Mouse (Mus musculus): ENCODE results near the gene Ache. TPM values are rescaled to one million over a fixed set of nuclear protein-coding genes. Genes with fewer than 3 reads are reported as not detected.

The Ache gene
- polyA plus RNA-seq, 1 experiment = 5.1 TPM

DNA sequence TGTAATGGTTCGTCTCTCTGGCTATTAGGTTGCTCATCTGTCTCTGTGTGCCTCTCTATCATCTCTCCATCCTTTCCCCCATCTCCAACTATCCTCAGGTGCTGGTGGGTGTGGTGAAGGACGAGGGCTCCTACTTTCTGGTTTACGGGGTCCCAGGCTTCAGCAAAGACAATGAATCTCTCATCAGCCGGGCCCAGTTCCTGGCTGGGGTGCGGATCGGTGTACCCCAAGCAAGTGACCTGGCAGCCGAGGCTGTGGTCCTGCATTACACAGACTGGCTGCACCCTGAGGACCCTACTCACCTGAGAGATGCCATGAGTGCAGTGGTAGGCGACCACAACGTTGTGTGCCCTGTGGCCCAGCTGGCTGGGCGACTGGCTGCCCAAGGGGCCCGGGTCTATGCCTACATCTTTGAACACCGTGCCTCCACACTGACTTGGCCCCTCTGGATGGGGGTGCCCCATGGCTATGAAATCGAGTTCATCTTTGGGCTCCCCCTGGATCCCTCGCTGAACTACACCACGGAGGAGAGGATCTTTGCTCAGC, 4.1 kb downstream of the Ache start:
- 72% methylated on average over 15 of the region's 15 CpGs for WGBS
- Histone ChIP-seq H3K27ac (ENCODE audit: insufficient read depth, low read depth, low read length) (no peak overlapping the region), H3K36me3 (ENCODE audit: control insufficient read depth, insufficient read depth, low read length) (peaks cover 13% of the 10 kb centered on the region), H3K4me3 (ENCODE audit: low read depth, low read length) (peak overlapping the region; percentile 7; the same call in 1 of the 2 replicates), H3K4me1 (ENCODE audit: control insufficient read depth, insufficient read depth, insufficient read length, low read length) (peaks cover 42% of the 10 kb centered on the region), H3K27me3 (ENCODE audit: control insufficient read depth, insufficient read depth, low read length) (peaks cover 21% of the 10 kb centered on the region)
- TF ChIP-seq POLR2A (IDR thresholded peaks at IDR 0.05; ENCODE audit: low read depth, low read length) (no peak), CTCF (IDR thresholded peaks at IDR 0.05; ENCODE audit: extremely low read depth, insufficient read length, insufficient replicate concordance, low read depth, low read length) (no peak)

DNA sequence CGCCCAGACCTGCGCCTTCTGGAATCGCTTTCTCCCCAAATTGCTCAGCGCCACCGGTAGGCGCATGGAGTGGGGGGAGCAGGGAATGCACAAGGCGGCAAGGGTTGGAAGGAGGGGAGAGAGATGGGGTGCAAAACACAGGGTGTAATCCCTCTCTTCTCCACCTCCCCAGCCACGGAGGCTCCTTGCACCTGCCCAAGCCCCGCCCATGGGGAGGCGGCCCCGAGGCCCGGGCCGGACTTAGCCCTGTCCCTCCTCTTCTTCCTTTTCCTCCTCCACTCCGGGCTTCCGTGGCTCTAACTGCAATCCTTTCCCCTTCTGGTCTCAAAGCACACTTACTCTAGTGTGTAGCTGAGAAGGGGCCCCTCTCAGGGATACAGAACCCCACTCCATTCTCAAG, 6.0 kb downstream of the Ache start:
- WGBS = under 1% methylated on average over 15 of the region's 15 CpGs
- peak overlapping the region; percentile 84 for H3K4me3 ChIP-seq (ENCODE audit: low read depth, low read length)

DNA sequence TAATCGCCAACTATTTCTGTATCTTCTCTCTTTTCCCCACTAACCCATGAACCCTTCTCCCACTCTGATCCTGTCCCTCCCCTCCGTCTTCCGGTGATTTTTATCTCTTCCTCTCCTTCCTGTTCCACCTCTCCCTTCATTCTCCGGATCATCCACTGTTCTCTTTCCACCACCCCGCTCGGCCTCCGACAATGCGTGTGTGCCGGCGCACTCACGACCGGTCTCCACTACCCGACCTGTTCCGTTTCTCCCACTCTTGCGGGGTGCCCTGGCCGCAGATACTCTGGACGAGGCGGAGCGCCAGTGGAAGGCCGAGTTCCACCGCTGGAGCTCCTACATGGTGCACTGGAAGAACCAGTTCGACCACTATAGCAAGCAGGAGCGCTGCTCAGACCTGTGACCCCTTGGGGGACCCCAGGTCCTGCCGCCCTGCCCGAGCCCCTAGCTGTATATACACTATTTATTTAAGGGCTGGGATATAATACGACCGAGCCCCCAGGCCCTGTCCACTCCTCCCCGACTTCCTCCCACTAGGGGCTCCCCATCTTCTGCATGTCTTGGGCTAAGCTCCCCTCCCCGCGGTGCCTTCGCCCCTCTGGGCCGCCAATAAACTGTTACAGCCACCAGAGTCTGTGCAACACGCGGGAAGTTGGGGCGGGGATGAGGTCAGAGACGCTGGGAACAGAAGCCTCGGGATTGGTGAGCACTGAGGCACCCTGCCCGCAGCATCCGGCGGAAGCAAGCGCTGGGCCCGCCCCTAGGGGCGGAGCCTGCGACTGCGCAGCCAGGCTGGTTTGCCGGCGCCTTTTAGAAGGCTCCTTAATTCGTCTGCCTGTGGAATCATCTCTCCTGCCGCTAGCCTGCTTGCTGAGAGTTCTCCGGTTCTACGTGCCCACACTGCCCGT, 6.8 kb downstream of the Ache start, which contains the start of gene Ufsp1:
TSS of gene Ufsp1 (plus strand) at position 791 of the 905 bp plus-strand sequence.
- Histone ChIP-seq H3K4me1 (ENCODE audit: control insufficient read depth, insufficient read depth, insufficient read length, low read length) (peaks cover 26% of the 10 kb centered on the region), H3K27ac (ENCODE audit: insufficient read depth, low read depth, low read length) (peak within 1 kb of the TSS; percentile 94), H3K27me3 (ENCODE audit: control insufficient read depth, insufficient read depth, low read length) (0 out of 2 replicates have a peak, but pooled peaks cover under 1% of the 10 kb centered on the region), H3K36me3 (ENCODE audit: control insufficient read depth, insufficient read depth, low read length) (peaks cover 39% of the 10 kb centered on the region), H3K4me3 (ENCODE audit: low read depth, low read length) (peak within 1 kb of the TSS; percentile 84)
- TF ChIP-seq CTCF (IDR thresholded peaks at IDR 0.05; ENCODE audit: extremely low read depth, insufficient read length, insufficient replicate concordance, low read depth, low read length) = no peak
- TF ChIP-seq POLR2A (IDR thresholded peaks at IDR 0.05; ENCODE audit: low read depth, low read length) = peak; percentile 33
- WGBS = under 1% methylated on average over 52 of the region's 52 CpGs

More for the DNA sequence above, 6.0 kb downstream of the Ache start:
- Histone ChIP-seq H3K27me3 (ENCODE audit: control insufficient read depth, insufficient read depth, low read length) (peaks cover 9% of the 10 kb centered on the region), H3K36me3 (ENCODE audit: control insufficient read depth, insufficient read depth, low read length) (peaks cover 32% of the 10 kb centered on the region), H3K27ac (ENCODE audit: insufficient read depth, low read depth, low read length) (peak overlapping the region; percentile 94), H3K4me1 (ENCODE audit: control insufficient read depth, insufficient read depth, insufficient read length, low read length) (peaks cover 31% of the 10 kb centered on the region)
- TF ChIP-seq CTCF (IDR thresholded peaks at IDR 0.05; ENCODE audit: extremely low read depth, insufficient read length, insufficient replicate concordance, low read depth, low read length) = no peak
- peak; percentile 23; the same call in 1 of the 2 replicates for TF ChIP-seq POLR2A (IDR thresholded peaks at IDR 0.05; ENCODE audit: low read depth, low read length)

DNA sequence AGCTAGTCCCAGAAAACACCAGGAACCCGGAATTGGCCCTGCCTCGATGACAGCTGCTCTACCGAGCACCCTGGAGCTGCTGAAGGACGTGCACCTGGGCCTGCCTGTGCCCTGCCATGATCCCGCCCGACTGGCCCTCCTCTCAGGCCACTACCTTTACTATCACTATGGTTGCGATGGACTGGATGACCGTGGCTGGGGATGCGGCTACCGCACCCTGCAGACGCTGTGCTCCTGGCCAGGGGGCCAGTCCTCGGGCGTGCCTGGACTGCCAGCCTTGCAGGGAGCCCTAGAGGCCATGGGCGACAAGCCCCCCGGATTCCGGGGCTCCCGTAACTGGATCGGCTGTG, 7.4 kb downstream of the Ache start:
- H3K36me3 ChIP-seq (ENCODE audit: control insufficient read depth, insufficient read depth, low read length) = peaks cover 43% of the 10 kb centered on the region
- peak overlapping the region; percentile 68 for H3K27ac ChIP-seq (ENCODE audit: insufficient read depth, low read depth, low read length)
- WGBS = 6% methylated on average over 18 of the region's 18 CpGs
- H3K4me1 ChIP-seq (ENCODE audit: control insufficient read depth, insufficient read depth, insufficient read length, low read length) = peaks cover 20% of the 10 kb centered on the region
- no peaks in the 10 kb centered on the region for H3K27me3 ChIP-seq (ENCODE audit: control insufficient read depth, insufficient read depth, low read length)
- no peak; the same call in 1 of the 2 replicates for TF ChIP-seq POLR2A (IDR thresholded peaks at IDR 0.05; ENCODE audit: low read depth, low read length)
- no peak for TF ChIP-seq CTCF (IDR thresholded peaks at IDR 0.05; ENCODE audit: extremely low read depth, insufficient read length, insufficient replicate concordance, low read depth, low read length)
- peak overlapping the region; percentile 84 for H3K4me3 ChIP-seq (ENCODE audit: low read depth, low read length)

DNA sequence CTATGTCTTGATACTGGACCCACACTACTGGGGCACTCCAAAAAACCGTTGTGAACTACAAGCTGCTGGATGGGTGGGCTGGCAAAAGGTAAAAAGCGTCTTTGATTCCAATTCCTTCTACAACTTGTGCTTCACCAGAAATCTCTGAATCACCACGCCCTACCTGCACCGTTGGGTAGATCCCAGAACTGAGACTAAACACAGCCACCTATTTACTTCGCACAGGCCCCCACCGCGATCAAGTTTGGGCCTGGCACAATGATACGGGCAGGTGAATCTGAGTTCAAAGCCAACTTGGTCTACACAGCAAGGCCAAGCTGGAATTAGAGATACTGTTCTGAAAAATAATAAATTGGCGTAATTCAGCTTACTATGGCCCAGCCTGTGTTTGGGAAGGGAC, 8.0 kb downstream of the Ache start:
- no peaks in the 10 kb centered on the region for H3K27me3 ChIP-seq (ENCODE audit: control insufficient read depth, insufficient read depth, low read length)
- H3K4me3 ChIP-seq (ENCODE audit: low read depth, low read length) = peak overlapping the region; percentile 84; the same call in 1 of the 2 replicates
- H3K4me1 ChIP-seq (ENCODE audit: control insufficient read depth, insufficient read depth, insufficient read length, low read length) = peaks cover 14% of the 10 kb centered on the region
- 67% methylated on average over 9 of the region's 9 CpGs for WGBS
- H3K27ac ChIP-seq (ENCODE audit: insufficient read depth, low read depth, low read length) = no peak overlapping the region
- H3K36me3 ChIP-seq (ENCODE audit: control insufficient read depth, insufficient read depth, low read length) = peaks cover 49% of the 10 kb centered on the region
- no peak for TF ChIP-seq CTCF (IDR thresholded peaks at IDR 0.05; ENCODE audit: extremely low read depth, insufficient read length, insufficient replicate concordance, low read depth, low read length)
- no peak for TF ChIP-seq POLR2A (IDR thresholded peaks at IDR 0.05; ENCODE audit: low read depth, low read length)

DNA sequence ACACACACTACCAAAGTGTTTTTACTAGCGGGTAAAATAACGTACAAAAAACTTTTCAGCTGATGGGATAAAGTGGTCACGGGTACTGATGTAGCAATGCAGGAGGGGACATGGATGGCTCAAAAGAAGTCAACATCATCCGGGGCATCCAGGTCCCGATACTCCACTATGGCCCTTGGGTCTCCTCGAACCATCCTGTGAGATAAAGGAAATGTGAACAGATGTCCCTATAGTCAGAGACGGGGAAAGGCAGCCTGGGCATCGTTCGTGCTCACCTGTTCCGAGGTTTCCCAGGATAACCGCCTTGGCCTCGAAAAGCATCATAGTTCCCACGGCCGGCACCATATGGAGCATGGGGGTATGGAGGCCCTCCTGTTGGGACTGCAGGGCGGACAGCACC, 8.4 kb downstream of the Ache start:
- Histone ChIP-seq H3K36me3 (ENCODE audit: control insufficient read depth, insufficient read depth, low read length) (peaks cover 53% of the 10 kb centered on the region), H3K27me3 (ENCODE audit: control insufficient read depth, insufficient read depth, low read length) (no peaks in the 10 kb centered on the region), H3K4me1 (ENCODE audit: control insufficient read depth, insufficient read depth, insufficient read length, low read length) (peaks cover 10% of the 10 kb centered on the region), H3K4me3 (ENCODE audit: low read depth, low read length) (no peak overlapping the region), H3K27ac (ENCODE audit: insufficient read depth, low read depth, low read length) (no peak overlapping the region)
- TF ChIP-seq CTCF (IDR thresholded peaks at IDR 0.05; ENCODE audit: extremely low read depth, insufficient read length, insufficient replicate concordance, low read depth, low read length) (no peak), POLR2A (IDR thresholded peaks at IDR 0.05; ENCODE audit: low read depth, low read length) (no peak)
- WGBS = 91% methylated on average over 15 of the region's 15 CpGs

DNA sequence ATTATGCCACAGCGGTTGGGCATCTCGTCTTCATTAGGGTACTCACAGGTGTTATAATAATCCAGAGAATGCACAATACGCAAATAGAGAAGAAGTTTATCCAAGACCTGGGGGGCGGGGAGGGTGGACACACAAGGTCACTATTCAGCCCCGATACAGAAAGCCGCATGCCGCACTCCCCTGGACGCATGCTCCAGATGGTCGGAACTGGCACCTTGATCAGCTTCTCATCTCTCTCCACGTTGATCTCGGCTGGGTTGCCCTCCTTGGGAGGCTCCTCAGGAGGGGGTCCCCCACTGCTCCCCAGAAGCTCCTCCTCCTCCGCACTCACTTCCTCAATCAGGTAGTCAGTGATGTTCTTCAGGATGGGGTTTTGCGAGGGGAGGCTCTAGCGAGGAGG, 9.8 kb downstream of the Ache start:
- H3K27me3 ChIP-seq (ENCODE audit: control insufficient read depth, insufficient read depth, low read length) = no peaks in the 10 kb centered on the region
- no peak overlapping the region for H3K27ac ChIP-seq (ENCODE audit: insufficient read depth, low read depth, low read length)
- H3K4me3 ChIP-seq (ENCODE audit: low read depth, low read length) = no peak overlapping the region
- 89% methylated on average over 14 of the region's 14 CpGs for WGBS
- H3K4me1 ChIP-seq (ENCODE audit: control insufficient read depth, insufficient read depth, insufficient read length, low read length) = peaks cover 6% of the 10 kb centered on the region
- peaks cover 68% of the 10 kb centered on the region for H3K36me3 ChIP-seq (ENCODE audit: control insufficient read depth, insufficient read depth, low read length)
- TF ChIP-seq CTCF (IDR thresholded peaks at IDR 0.05; ENCODE audit: extremely low read depth, insufficient read length, insufficient replicate concordance, low read depth, low read length) (no peak), POLR2A (IDR thresholded peaks at IDR 0.05; ENCODE audit: low read depth, low read length) (no peak)

All from small intestine, adult 2 months (tissue).